Mouse (Mus musculus) heart, adult 18-20 months (tissue): ENCODE results near the gene Rhbdf1. TPM values are rescaled to one million over a fixed set of nuclear protein-coding genes. Genes with fewer than 3 reads are reported as not detected.

Experiments used
- DNase-seq, 2 experiments: peaks; one replicate each; pipeline ENCODE4 v3.0.0; 2021 to 2022; ENCODE audit warnings: mixed read lengths in 1 of 2
- total RNA-seq, 2 experiments: library from RNA; stranded (reverse); gene quantifications; 2 replicates each; pipeline ENCODE4 v1.2.3; 2021

Rhbdf1 gene
- total RNA-seq, 2 experiments from 2014 or later: 19.2 to 19.3 TPM

DNA sequence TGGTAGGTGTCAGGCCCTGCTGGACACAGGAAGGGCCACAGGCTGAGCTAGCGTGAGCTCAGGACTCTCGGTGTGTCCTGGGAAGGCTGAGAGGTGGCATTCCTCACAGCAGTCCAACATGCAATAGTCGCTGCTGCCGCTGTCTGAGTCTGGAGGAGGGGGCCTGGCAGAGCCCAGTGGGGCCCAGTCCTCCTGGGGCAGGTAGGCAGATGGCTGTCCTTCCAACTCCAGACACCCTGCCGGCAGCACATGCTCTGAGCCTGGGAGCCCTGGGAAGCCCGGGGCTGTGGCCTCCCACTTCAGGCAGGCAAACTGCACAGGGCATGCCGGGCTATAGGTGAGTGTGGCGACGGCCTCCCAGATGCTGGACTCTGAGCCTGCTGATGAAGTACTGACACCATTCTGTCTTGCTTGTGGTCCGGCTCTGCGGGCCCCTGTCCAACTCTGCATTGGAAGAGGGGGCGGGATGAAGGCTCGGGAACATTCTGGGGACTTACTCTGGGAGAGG lies 31.4 kb downstream of the Rhbdf1 start:
- no peak for DNase-seq

DNA sequence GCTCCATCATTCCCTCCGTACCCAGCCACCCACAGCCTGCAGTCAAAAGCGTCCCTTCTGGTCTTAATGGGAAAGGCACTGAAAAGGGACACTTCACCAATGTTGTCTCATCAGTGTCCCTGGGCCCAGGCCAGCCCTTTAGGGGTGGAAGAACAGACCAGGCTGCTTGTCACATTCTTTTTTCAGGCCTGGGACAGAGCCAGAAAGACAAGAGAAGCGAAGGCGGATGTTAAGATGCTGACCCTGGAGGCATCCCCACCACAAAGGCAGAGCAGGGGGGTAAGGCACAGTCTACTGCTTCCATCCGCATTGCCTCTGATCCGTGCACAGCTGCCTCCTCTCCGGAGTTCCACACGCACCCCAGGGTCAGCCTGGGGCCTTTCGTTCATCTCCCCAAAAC lies 32.0 kb downstream of the Rhbdf1 start:
- DNase-seq: no peak

DNA sequence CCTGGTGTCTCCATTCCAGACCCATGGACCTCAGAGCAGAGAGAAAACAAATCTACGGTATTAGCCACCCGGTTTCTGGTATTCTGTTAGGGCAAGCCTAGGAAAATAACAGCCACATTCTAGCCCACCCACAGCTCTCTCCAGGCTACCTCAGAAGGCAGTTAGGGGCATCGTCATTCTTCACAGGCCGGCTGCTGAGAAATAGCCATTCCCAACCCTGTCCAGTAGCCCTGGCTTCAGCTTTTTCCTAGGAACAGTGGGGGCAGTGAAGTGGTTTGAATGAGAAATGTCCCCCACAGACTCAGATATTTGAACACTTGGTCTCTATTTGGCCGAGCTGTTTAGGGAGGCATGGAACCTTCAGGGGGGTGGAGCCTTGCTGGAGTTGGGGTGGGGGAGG lies 32.7 kb downstream of the Rhbdf1 start:
- DNase-seq: no peak

DNA sequence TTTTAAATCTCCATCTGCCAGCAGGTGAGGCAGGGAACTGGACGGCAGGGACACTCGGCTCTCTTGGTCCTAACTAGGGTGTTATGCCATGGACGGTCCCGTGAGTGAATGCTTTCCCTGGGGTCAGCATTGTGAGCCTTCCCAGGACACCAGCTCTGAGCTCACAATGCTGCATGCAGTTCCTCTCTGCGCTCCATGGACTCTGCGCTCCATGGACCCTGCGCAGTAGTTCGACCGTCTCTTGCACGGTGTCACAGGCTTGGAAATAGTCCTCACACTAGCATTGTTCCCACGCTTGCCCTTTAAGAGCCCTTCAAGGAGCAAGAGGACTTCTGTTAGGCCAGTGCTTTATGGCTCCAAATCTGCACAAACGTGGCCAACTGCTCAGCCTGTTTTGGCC lies 33.2 kb downstream of the Rhbdf1 start:
- no peak for DNase-seq

DNA sequence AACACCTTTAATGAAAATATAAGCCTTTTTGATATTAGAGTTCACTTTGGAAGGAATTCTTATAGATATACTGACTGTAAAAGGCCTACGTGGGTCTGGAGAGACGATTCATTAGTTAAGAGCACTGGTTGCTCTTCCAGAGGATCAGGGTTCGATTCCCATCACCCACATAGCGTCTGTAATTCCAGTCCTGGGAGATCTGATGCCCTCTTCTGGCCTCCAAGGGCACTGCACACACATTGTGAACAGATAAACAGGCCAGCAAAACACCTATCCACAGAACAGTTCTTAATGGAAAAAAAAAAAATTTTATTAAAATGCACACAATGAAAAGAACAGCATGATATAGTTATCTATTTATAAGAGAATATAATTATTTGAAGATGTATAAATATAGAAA lies 34.8 kb downstream of the Rhbdf1 start:
- DNase-seq: no peak

DNA sequence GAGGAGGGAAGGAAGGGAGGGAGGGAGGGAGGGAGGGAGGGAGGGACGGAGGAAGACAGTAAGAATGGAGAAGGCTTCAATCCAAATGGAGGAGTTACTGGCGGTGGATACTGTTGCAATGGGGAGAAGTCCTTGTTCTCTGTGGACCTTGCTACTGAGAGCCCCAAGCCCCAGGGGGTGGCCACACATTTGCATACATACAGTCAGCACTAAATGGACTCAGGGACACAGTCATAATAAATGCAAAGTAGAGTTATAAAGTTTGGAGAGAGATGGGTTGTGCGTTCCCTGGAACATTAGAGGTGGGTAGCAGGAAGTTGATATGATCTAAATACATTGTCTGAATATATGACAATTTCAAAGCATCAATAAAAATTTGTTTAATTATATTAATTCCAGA lies 36.1 kb downstream of the Rhbdf1 start:
- DNase-seq: no peak

DNA sequence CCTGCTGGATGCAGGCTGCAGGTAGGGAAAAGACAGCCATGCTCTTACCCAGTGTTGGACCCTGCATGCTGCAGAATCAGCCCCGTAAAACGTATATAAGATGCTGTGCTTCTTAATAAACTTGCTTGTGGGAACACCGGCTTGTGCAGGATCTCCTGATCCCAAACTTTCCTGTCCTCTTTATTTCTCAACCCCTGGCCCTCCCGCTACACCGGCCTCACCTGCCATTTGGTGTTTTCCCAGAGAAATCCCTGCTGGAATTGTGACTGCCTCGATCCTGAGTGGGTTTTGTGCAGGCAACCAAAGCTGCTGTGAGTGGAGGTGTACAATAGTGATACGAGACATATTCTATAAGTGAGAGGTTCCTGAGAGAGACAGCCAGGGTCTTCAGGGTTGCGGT lies 37.6 kb downstream of the Rhbdf1 start:
- no peak for DNase-seq

DNA sequence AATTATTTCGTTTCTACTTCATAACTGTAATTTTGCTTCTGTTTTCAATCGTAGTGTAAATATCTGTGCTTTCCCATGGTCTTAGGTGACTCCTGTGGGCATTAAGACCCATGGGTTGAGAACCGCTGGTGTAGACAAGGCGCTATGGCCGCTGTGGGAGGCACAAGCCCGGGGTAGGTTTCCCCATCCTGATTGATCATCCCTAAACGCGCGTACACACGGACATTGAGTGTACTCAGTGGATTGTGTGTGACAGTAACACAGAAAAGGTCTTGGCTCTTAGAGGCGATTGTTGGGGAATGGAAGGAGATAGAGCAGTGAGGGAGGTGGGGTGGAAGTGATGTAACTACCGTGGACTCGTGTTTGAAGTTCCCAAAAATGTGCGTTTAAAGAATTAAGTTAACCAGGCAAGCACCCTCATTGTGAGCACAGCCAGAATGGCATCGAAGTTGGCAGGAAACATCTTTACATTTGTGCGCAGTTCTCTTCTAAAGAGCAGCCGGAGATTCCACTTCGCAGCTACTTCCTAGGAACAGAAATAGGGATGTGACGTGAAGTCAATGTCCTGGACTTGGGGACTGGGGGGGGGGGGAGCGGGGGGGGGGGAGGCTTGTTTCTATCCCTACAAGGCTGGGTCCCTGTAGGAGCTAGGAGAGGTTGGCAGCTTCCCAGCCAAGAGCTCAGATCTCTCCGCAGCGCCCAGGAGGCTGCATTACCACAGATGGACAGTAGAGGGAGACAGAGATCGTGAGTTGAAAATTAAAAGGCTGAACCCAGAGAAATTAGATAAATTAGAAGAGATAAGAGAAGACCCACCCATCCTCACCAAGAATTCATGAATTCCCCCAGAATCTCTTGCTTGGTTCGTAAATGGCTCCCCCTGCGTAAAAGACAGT lies 39.9 kb downstream of the Rhbdf1 start:
- peak; percentile 79 to 92 for DNase-seq

DNA sequence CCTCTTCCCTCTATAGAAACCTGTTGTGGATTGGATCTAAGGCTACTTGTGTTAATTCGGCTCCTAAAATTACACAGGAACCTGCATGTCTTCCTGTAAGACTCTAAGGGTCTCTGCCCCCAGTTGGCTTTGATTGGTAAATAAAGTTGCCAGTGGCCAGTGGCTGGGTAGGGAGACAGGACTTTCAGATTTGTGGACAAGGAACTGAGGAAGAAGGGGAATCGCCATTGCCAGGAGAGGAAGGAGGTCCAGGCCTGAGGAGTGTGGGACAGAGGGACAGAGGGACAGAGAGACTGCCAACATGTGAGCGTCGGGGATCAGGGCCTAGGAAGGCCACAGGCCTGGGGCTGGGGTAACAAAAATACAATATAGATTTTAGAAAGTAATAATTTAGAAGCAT lies 40.9 kb downstream of the Rhbdf1 start:
- no peak for DNase-seq

DNA sequence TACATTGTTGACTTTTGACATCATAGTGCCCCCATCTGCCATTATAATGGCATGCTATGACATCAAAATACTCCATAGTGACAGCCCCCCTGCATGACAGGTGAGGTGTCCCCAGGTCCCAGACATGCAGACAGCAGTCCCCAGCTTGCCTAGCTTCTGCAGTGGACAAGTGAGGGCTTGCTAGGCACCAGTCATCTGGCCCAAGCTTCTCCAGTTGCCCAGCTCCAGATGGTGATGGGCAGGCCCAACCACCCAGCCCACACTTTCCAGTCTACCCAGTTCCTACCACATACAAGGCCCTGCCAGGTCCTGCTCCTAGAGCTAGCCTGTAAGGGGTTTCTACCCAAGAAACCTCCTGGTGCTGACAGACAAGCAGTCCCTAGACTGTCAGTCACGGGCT lies 43.6 kb downstream of the Rhbdf1 start:
- DNase-seq: no peak

DNA sequence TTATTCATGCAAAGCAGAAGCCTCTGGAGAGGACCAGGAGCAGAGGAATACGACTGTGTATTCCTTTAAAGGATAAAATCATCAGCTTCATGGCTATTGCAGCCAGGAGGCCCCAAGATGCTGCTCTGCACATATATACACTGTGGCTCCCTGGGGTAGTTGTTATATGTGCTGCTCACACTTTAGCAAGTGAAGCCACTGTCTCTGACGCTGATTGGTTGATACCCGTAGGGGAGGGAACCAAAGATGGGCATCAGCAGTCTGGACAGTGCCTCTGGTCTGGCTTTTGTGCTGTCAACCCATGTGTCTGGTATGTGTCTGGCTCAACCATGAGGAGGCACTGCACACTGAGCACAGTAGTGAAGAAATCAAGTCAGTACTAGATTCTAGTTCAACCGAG lies 55.4 kb downstream of the Rhbdf1 start:
- DNase-seq: no peak

DNA sequence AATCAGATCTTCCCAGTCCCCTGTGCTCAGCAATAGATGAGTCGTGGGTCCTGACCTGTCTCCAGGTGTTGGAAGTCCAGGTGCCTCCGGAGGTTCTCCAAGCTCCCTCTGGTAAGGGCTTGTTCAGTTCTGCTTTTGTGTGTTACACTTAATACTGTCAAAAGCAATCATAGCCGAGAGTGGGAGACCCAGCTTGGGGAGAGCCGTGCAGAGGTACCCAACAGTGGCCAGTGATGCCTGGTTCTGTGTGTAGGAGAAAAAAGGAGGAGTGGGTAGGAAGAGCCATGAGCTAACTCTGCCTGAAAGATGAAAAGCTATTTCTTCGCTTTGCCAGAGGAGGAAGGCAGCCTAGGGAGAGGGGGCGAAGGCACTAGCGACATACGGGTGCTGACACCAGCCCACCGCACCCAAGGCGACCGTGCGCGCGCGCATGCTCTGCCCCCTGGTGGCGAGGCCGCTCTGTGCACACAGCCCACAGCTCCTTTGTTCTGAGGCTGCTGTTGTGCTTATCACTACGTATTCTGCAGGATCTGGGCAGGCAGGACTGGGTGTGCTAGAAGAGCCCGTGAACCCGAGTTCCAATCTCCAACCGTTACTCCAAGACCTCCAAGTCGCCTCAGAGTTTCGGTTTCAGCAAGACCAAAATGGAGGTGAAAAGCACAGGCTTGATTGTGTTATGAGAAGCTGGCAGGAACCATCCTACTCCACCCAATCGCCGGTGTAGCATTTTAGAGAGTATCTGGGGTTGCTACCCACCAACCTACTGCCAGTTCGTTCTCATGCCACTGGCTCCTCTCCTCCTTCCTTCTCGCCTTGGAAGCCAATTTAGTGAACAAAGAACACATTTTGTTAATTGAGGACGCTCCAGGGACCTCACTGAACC lies 59.9 kb downstream of the Rhbdf1 start:
- DNase-seq: peak; percentile 35 to 75

DNA sequence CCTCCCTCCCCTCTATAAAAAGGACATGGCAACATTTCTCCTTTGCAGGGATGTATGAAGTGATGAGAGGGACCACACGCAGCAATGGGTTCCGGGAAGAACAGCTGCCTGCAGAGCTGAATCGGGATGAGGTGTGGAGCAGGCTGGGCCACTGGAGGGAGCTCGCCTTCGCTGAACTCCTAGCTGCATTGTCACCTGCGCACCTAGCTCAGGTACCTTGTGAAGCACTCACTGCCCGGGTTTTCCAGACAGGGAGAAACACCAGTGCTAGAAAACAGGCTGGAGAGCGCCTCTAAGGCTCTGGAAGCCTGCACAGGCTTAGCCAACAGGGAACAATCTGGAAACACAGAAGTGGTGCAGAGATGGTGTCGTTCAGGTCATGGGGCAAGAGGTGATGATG lies 60.6 kb downstream of the Rhbdf1 start:
- no peak for DNase-seq

DNA sequence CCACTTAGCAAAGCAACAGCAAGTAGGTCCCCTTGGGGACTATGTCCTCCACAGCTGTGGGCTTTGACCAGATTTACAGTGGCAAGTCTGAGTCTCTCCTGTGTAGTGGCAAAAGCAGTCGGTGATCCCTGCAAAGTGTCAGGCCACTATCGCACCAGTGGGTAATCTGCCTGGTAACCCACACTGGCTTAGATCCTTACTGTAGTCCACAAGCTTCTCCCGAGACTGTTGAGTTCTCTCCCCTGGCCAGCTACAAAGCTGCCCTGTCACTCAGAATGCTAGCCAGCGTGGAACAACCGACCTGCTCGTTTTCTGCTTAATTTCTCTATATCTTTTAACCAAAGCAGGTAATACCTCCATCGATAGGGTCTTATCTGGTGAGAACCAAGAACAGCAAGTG lies 61.8 kb downstream of the Rhbdf1 start:
- DNase-seq: no peak

Other genes starting within 250 kb of the Rhbdf1 start
- gene Nsg2, start 221.8 kb downstream of the Rhbdf1 start, total RNA-seq: 1 to 10 TPM in 1 of 2 experiments, under 1 TPM in 1; 0.69 to 1.4 TPM
- gene Il9r, start 22.0 kb downstream of the Rhbdf1 start, total RNA-seq: under 1 TPM; 0.07 to 0.46 TPM
- 10 to 100 TPM; 11.1 to 12.3 TPM for gene Snrnp25, start 16.9 kb downstream of the Rhbdf1 start, total RNA-seq
- 1 to 10 TPM; 5.6 TPM for gene Mpg, start 4.2 kb upstream of the Rhbdf1 start, total RNA-seq
- gene Nprl3, start 45.4 kb upstream of the Rhbdf1 start, total RNA-seq: 10 to 100 TPM; 22.6 to 28.5 TPM
- gene Hba-x, start 54.1 kb upstream of the Rhbdf1 start, total RNA-seq: not detected
- 1,000 to 10,000 TPM; 7,280 to 8,683 TPM for gene Hba-a1, start 61.2 kb upstream of the Rhbdf1 start, total RNA-seq
- gene Hbq1b, start 64.7 kb upstream of the Rhbdf1 start, total RNA-seq: 1 to 10 TPM in 1 of 2 experiments, not detected in 1; 1.4 TPM
- 1,000 to 10,000 TPM; 8,094 to 8,438 TPM for gene Hba-a2, start 74.2 kb upstream of the Rhbdf1 start, total RNA-seq
- gene Hbq1a, start 77.8 kb upstream of the Rhbdf1 start, total RNA-seq: 1 to 10 TPM in 1 of 2 experiments, under 1 TPM in 1; 0.87 to 1.2 TPM
- gene Sh3pxd2b, start 125.5 kb upstream of the Rhbdf1 start, total RNA-seq: 1 to 10 TPM; 5.9 to 6.1 TPM
- 1 to 10 TPM; 3.4 to 4.2 TPM for gene Ubtd2, start 233.1 kb upstream of the Rhbdf1 start, total RNA-seq